ENCODE assay signal across 8 mouse cellular contexts in the genomic region with DNA sequence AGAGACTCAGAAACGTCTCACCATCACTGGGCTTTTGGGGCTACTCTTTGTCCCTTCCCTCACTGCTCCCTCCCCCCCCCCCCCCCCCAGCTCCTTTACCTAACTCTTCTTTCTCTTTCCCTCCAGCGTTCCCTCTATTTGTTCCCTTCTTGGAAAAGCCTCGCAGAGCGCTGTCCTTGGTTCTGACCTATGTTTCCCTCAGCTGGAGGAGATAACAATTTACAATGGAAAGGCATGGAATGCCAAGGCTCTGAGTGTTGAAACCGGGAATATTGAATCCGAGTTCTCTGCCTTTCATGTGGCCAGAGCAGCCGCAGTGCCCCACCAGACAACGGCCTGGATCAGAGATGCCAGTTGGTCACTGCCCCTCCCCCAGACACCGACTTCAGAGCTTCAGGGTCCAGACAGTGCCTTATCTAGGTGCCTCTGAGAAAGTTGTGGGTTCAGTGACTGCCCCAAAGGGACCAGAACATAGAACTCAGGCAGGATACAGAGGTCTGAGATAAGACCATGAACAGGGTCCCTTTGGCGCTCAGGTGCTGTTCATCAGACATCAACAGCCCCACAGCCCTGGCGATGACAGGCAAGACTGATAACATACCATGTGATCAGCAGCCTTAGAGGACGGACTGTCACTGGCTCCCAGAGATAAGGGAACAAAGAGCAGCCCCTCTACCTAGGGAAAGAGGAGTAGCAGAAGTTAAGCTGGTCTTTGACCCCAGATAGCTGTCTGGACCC. TPM values are rescaled to one million over a fixed set of nuclear protein-coding genes. Genes with fewer than 3 reads are reported as not detected.
DNase-seq lines count a peak whose midpoint lies in the region; ATAC-seq lines count a peak whose summit lies in the region.

No protein-coding gene starts in this region.

- H3K4me1 ChIP-seq in kidney, embryonic 16.5 days (ENCODE audit: insufficient read depth, low read length) = no peaks in the 10 kb centered on the region
- H3K4me1 ChIP-seq in embryonic facial prominence, embryonic 11.5 days (ENCODE audit: control insufficient read depth, insufficient read depth, low read length) = no peaks in the 10 kb centered on the region
- peaks cover 10% of the 10 kb centered on the region for H3K4me1 ChIP-seq in liver, embryonic 13.5 days (replicated peaks)

- 0 out of 2 replicates have a peak, but pooled peaks cover 4% of the 10 kb centered on the region for H3K27me3 ChIP-seq in kidney, embryonic 16.5 days (ENCODE audit: insufficient read depth, low read length)
- 0 out of 2 replicates have a peak, but pooled peaks cover 2% of the 10 kb centered on the region for H3K27me3 ChIP-seq in embryonic facial prominence, embryonic 11.5 days (ENCODE audit: control insufficient read depth, insufficient read depth, low read length)
- peaks cover 13% of the 10 kb centered on the region; the same call in 1 of the 2 replicates for H3K27me3 ChIP-seq in liver, embryonic 13.5 days

- no peak overlapping the region for H3K9ac ChIP-seq in kidney, embryonic 16.5 days (replicated peaks; ENCODE audit: low read length)
- H3K9ac ChIP-seq in embryonic facial prominence, embryonic 11.5 days (replicated peaks; ENCODE audit: low read length) = no peak overlapping the region
- no peak overlapping the region for H3K9ac ChIP-seq in liver, embryonic 13.5 days

- H3K27ac ChIP-seq in kidney, embryonic 16.5 days (ENCODE audit: low read length) = no peak overlapping the region
- no peak overlapping the region for H3K27ac ChIP-seq in embryonic facial prominence, embryonic 11.5 days (replicated peaks; ENCODE audit: low read depth, low read length)
- no peak overlapping the region for H3K27ac ChIP-seq in liver, embryonic 13.5 days

- H3K9me3 ChIP-seq in kidney, embryonic 16.5 days (ENCODE audit: low read length) = no peaks in the 10 kb centered on the region
- no peaks in the 10 kb centered on the region for H3K9me3 ChIP-seq in embryonic facial prominence, embryonic 11.5 days (replicated peaks; ENCODE audit: control insufficient read depth, low read length)
- H3K9me3 ChIP-seq in liver, embryonic 13.5 days (replicated peaks) = no peaks in the 10 kb centered on the region

- H3K4me2 ChIP-seq in kidney, embryonic 16.5 days (replicated peaks; ENCODE audit: low read depth, low read length) = no peak overlapping the region
- H3K4me2 ChIP-seq in embryonic facial prominence, embryonic 11.5 days (ENCODE audit: low read depth, low read length) = no peak overlapping the region
- peak overlapping the region; percentile 15 for H3K4me2 ChIP-seq in liver, embryonic 13.5 days

- no peak for ATAC-seq in kidney, embryonic 16.5 days (ENCODE audit: low FRiP score, low TSS enrichment)
- no peak for ATAC-seq in embryonic facial prominence, embryonic 11.5 days (replicated peaks; ENCODE audit: insufficient number of reproducible peaks, low FRiP score, low TSS enrichment, low read depth)
- peak; percentile 90 for ATAC-seq in liver, embryonic 13.5 days (ENCODE audit: low read depth)
- no peak for ATAC-seq in CD4-positive, CD25-positive, alpha-beta regulatory T cell, adult 4 months

- DNase-seq in kidney, adult 9 months = peak; percentile 35
- peak; percentile 89 for DNase-seq in embryonic facial prominence, embryonic 11.5 days (ENCODE audit: low spot score)
- peak; percentile 35 for DNase-seq in liver, embryonic 13.5 days
- peak; percentile 70 for DNase-seq in testis, postnatal 10 days (ENCODE audit: low spot score)
- DNase-seq in urinary bladder, adult 18-20 months (ENCODE audit: low spot score in 2 of 2) = no peak
- DNase-seq in layer of hippocampus, adult 8-10 months (ENCODE audit: low spot score in 2 of 2) = no peak

- 9% methylated on average over 12 of the region's 12 CpGs for WGBS in kidney, embryonic 16.5 days
- 10% methylated on average over 12 of the region's 12 CpGs for WGBS in embryonic facial prominence, embryonic 11.5 days
- 4% methylated on average over 12 of the region's 12 CpGs for WGBS in liver, embryonic 13.5 days (ENCODE audit: insufficient replicate concordance)

- no peaks in the 10 kb centered on the region for H3K36me3 ChIP-seq in kidney, embryonic 16.5 days (ENCODE audit: insufficient read depth, low read length)
- H3K36me3 ChIP-seq in embryonic facial prominence, embryonic 11.5 days (replicated peaks; ENCODE audit: control insufficient read depth, insufficient read depth, low read depth, low read length) = no peaks in the 10 kb centered on the region
- H3K36me3 ChIP-seq in liver, embryonic 13.5 days = no peaks in the 10 kb centered on the region

- no peak overlapping the region for H3K4me3 ChIP-seq in kidney, embryonic 16.5 days (ENCODE audit: low read length)
- no peak overlapping the region for H3K4me3 ChIP-seq in embryonic facial prominence, embryonic 11.5 days (ENCODE audit: low read depth, low read length)
- no peak overlapping the region for H3K4me3 ChIP-seq in liver, embryonic 13.5 days (replicated peaks)

RNA-seq across cellular contexts. Expression of gene Slc32a1, which starts 25.8 kb away (rescaled TPM):
- 0.12 TPM in 1 of 2 replicates, not detected in the other for polyA plus RNA-seq in kidney, embryonic 16.5 days (2015; fragmentation: Nextera tagmentation; extraction: Ambion mirVana)
- polyA plus RNA-seq in embryonic facial prominence, embryonic 11.5 days (2014; fragmentation: Nextera tagmentation; extraction: Ambion mirVana) = 0.27 and 0.71 TPM in 2 replicates
- polyA plus RNA-seq in liver, embryonic 13.5 days (2015; fragmentation: Nextera tagmentation; extraction: Ambion mirVana) = not detected in 2 replicates
- not detected for polyA plus RNA-seq in CD4-positive, CD25-positive, alpha-beta regulatory T cell, adult 4 months (2017; shearing (Covaris generic))
- total RNA-seq in layer of hippocampus, adult 8-10 months (2022) = 10 to 100 TPM; 62.7 to 69.9 (median 64.8) TPM

RNA-seq across cellular contexts. Expression of gene Actr5, which starts 39.9 kb away (rescaled TPM):
- polyA plus RNA-seq in kidney, embryonic 16.5 days (2015; fragmentation: Nextera tagmentation; extraction: Ambion mirVana) = 5.1 and 9.7 TPM in 2 replicates
- 15.8 and 16.5 TPM in 2 replicates for polyA plus RNA-seq in embryonic facial prominence, embryonic 11.5 days (2014; fragmentation: Nextera tagmentation; extraction: Ambion mirVana)
- 5.4 and 6.3 TPM in 2 replicates for polyA plus RNA-seq in liver, embryonic 13.5 days (2015; fragmentation: Nextera tagmentation; extraction: Ambion mirVana)
- polyA plus RNA-seq in CD4-positive, CD25-positive, alpha-beta regulatory T cell, adult 4 months (2017; shearing (Covaris generic)) = 1 to 10 TPM; 2.1 to 2.9 TPM
- total RNA-seq in layer of hippocampus, adult 8-10 months (2022) = 10 to 100 TPM; 14.3 to 15.1 (median 14.7) TPM

Comparison
In these comparisons a context has a peak if more than half of its experiments do, and no peak if none do; other contexts are left out.
1. DNase-seq: peak in kidney, adult 9 months (single experiment), embryonic facial prominence, embryonic 11.5 days (single experiment), liver, embryonic 13.5 days (single experiment) and testis, postnatal 10 days (single experiment); none in urinary bladder, adult 18-20 months (0 of 2) and layer of hippocampus, adult 8-10 months (0 of 2).